Mouse (Mus musculus) embryonic facial prominence, embryonic 12.5 days (tissue): ENCODE data around the gene Gfer. TPM values are rescaled to one million over a fixed set of nuclear protein-coding genes. Genes with fewer than 3 reads are reported as not detected.

ENCODE experiments used
- ATAC-seq: fragments of 200-750 bp; cut with Nextera tagmentation; 2 replicates; pipeline ENCODE4 v1.8.0; 2017; ENCODE audit not compliant: insufficient number of reproducible peaks, insufficient read depth, low FRiP score, low TSS enrichment
- H3K27ac ChIP-seq: fragments of 300-500 bp; sonication (generic); 2 replicates; pipeline ENCODE4 v1.5.1; 2016; ENCODE audit warnings: mild to moderate bottlenecking
- H3K27me3 ChIP-seq: fragments of 300-500 bp; sonication (generic); 2 replicates; pipeline ENCODE4 v1.6.1; 2016; ENCODE audit warnings: mild to moderate bottlenecking, moderate library complexity
- H3K36me3 ChIP-seq: fragments of 300-500 bp; sonication (generic); 2 replicates; pipeline ENCODE4 v1.6.1; 2016; ENCODE audit warnings: mild to moderate bottlenecking
- H3K4me1 ChIP-seq: fragments of 300-500 bp; sonication (generic); 2 replicates; pipeline ENCODE4 v1.6.1; 2016
- H3K4me2 ChIP-seq: fragments of 300-500 bp; sonication (generic); replicated peaks from 2 replicates; pipeline ENCODE4 v1.6.1; 2016; ENCODE audit warnings: mild to moderate bottlenecking, moderate library complexity
- H3K4me3 ChIP-seq: fragments of 300-500 bp; sonication (generic); 2 replicates; pipeline ENCODE4 v1.5.1; 2016; ENCODE audit warnings: mild to moderate bottlenecking
- H3K9ac ChIP-seq: fragments of 300-500 bp; sonication (generic); 2 replicates; pipeline ENCODE4 v1.6.1; 2016; ENCODE audit warnings: mild to moderate bottlenecking, moderate library complexity
- H3K9me3 ChIP-seq: fragments of 300-500 bp; sonication (generic); 2 replicates; pipeline ENCODE4 v1.6.1; 2016; ENCODE audit warnings: mild to moderate bottlenecking, moderate library complexity
- WGBS: fragments of 180-500 bp; shearing (Covaris S2); methylation state at CpG from one replicate; pipeline ENCODE4 v1.1.7; 2016; 5-methylcytosine and 5-hydroxymethylcytosine counted together
- polyA plus RNA-seq: library from polyadenylated mRNA; unstranded; fragments of >200 nt; fragmentation: Nextera tagmentation; extraction: Ambion mirVana; gene quantifications from 2 replicates; pipeline ENCODE4 v1.2.1, GENCODE M21; 2016

Gene Gfer
- polyA plus RNA-seq, 1 experiment from 2014 or later, result 48.0 TPM

- Histone ChIP-seq H3K4me2 (no peak overlapping the region; the same call in 1 of the 2 replicates), H3K4me3 (no peak overlapping the region), H3K9me3 (no peaks in the 10 kb centered on the region), H3K4me1 (peaks cover 46% of the 10 kb centered on the region), H3K27me3 (no peaks in the 10 kb centered on the region), H3K9ac (peak overlapping the region; percentile 42), H3K27ac (peak overlapping the region; percentile 84), H3K36me3 (peaks cover 15% of the 10 kb centered on the region; the same call in 1 of the 2 replicates)
- ATAC-seq, result no peak
- WGBS, result 25% methylated on average over 7 of the region's 7 CpGs
Measured at GRCm38 (mm10) chr17:24644030-24644715, 51.8 kb downstream of the Gfer start.

Other genes starting within 250 kb of the Gfer start
- 38.4 and 43.2 TPM in 2 replicates for gene E4f1, start 225.8 kb downstream of the Gfer start, polyA plus RNA-seq
- gene Pgp, start 225.8 kb downstream of the Gfer start, polyA plus RNA-seq, result 52.3 and 54.9 TPM in 2 replicates
- 1.7 TPM in 1 of 2 replicates, not detected in the other for gene Bricd5, start 222.3 kb downstream of the Gfer start, polyA plus RNA-seq
- gene Mlst8, start 217.1 kb downstream of the Gfer start, polyA plus RNA-seq, result 32.8 and 35.0 TPM in 2 replicates
- gene Caskin1, start 207.6 kb downstream of the Gfer start, polyA plus RNA-seq, result 7.3 and 7.5 TPM in 2 replicates
- 98.5 and 103 TPM in 2 replicates for gene Traf7, start 168.2 kb downstream of the Gfer start, polyA plus RNA-seq
- gene Rab26, start 161.9 kb downstream of the Gfer start, polyA plus RNA-seq, result 3.6 and 3.7 TPM in 2 replicates
- gene Pkd1, start 146.3 kb downstream of the Gfer start, polyA plus RNA-seq, result 26.8 and 29.8 TPM in 2 replicates
- gene Tsc2, start 63.5 kb downstream of the Gfer start, polyA plus RNA-seq, result 72.8 and 82.0 TPM in 2 replicates
- 26.2 and 26.9 TPM in 2 replicates for gene Nthl1, start 63.5 kb downstream of the Gfer start, polyA plus RNA-seq
- gene Slc9a3r2, start 45.8 kb downstream of the Gfer start, polyA plus RNA-seq, result 59.6 and 60.6 TPM in 2 replicates
- 0.35 and 0.76 TPM in 2 replicates for gene Npw, start 37.7 kb downstream of the Gfer start, polyA plus RNA-seq
- gene Zfp598, start 26.5 kb downstream of the Gfer start, polyA plus RNA-seq, result 23.5 and 25.4 TPM in 2 replicates
- gene Syngr3, start 6.2 kb downstream of the Gfer start, polyA plus RNA-seq, result 8.4 and 10.5 TPM in 2 replicates
- 3.0 and 5.5 TPM in 2 replicates for gene Noxo1, start 78 bp upstream of the Gfer start, polyA plus RNA-seq
- 93.9 and 94.2 TPM in 2 replicates for gene Tbl3, start 11.5 kb upstream of the Gfer start, polyA plus RNA-seq
- 0.22 TPM in 1 of 2 replicates, not detected in the other for gene Rnf151, start 21.9 kb upstream of the Gfer start, polyA plus RNA-seq
- 1,116 and 1,117 TPM in 2 replicates for gene Rps2, start 22.0 kb upstream of the Gfer start, polyA plus RNA-seq
- gene Ndufb10, start 28.3 kb upstream of the Gfer start, polyA plus RNA-seq, result 209 and 223 TPM in 2 replicates
- not detected in 2 replicates for gene Rpl3l, start 31.7 kb upstream of the Gfer start, polyA plus RNA-seq
- 23.6 and 25.6 TPM in 2 replicates for gene Msrb1, start 40.5 kb upstream of the Gfer start, polyA plus RNA-seq
- 9.2 and 10.7 TPM in 2 replicates for gene Hs3st6, start 56.8 kb upstream of the Gfer start, polyA plus RNA-seq
- gene Meiob, start 108.1 kb upstream of the Gfer start, polyA plus RNA-seq, result not detected in 2 replicates
- gene Hagh, start 144.0 kb upstream of the Gfer start, polyA plus RNA-seq, result 24.2 and 26.1 TPM in 2 replicates
- 21.3 and 23.2 TPM in 2 replicates for gene Fahd1, start 154.2 kb upstream of the Gfer start, polyA plus RNA-seq
- 0.22 and 0.28 TPM in 2 replicates for gene Igfals, start 169.8 kb upstream of the Gfer start, polyA plus RNA-seq
- gene Nubp2, start 190.2 kb upstream of the Gfer start, polyA plus RNA-seq, result 49.7 and 53.6 TPM in 2 replicates
- gene Spsb3, start 190.5 kb upstream of the Gfer start, polyA plus RNA-seq, result 43.3 and 43.8 TPM in 2 replicates
- gene Eme2, start 198.9 kb upstream of the Gfer start, polyA plus RNA-seq, result 38.7 and 42.4 TPM in 2 replicates
- gene Mrps34, start 199.0 kb upstream of the Gfer start, polyA plus RNA-seq, result 99.6 and 107 TPM in 2 replicates
- gene Nme3, start 200.3 kb upstream of the Gfer start, polyA plus RNA-seq, result 44.8 and 46.1 TPM in 2 replicates
- 55.8 and 59.5 TPM in 2 replicates for gene Mapk8ip3, start 240.8 kb upstream of the Gfer start, polyA plus RNA-seq